Mouse (Mus musculus) intestine, embryonic 14.5 days (tissue): Measurements from ENCODE around the gene Snx29. TPM values are rescaled to one million over a fixed set of nuclear protein-coding genes. Genes with fewer than 3 reads are reported as not detected.
A peak's percentile ranks its signal among the peaks of the same experiment; 100 is the strongest.

Experiments used
- ATAC-seq: fragments of 200-750 bp; cut with Nextera tagmentation; replicated peaks from 2 replicates; pipeline ENCODE4 v1.8.0; 2017; ENCODE audit warnings: low read depth, moderate number of reproducible peaks, moderate TSS enrichment, moderate library complexity; ENCODE audit not compliant: low FRiP score, low TSS enrichment
- DNase-seq: peaks from one replicate; pipeline ENCODE4 v3.0.0-alpha.2; 2018; ENCODE audit warnings: low spot score
- H3K27ac ChIP-seq: fragments of 300-500 bp; sonication (generic); 2 replicates; pipeline ENCODE4 v1.5.1; 2014; ENCODE audit warnings: low read depth, mild to moderate bottlenecking, control low read depth
- H3K27me3 ChIP-seq: fragments of 300-500 bp; sonication (generic); replicated peaks from 2 replicates; pipeline ENCODE4 v1.6.1; 2014; ENCODE audit warnings: low read length, control low read depth; ENCODE audit not compliant: control insufficient read depth, insufficient read depth
- H3K36me3 ChIP-seq: fragments of 300-500 bp; sonication (generic); 2 replicates; pipeline ENCODE4 v1.6.1; 2014; ENCODE audit warnings: low read length, control low read depth; ENCODE audit not compliant: control insufficient read depth, insufficient read depth
- H3K4me1 ChIP-seq: fragments of 300-500 bp; sonication (generic); replicated peaks from 2 replicates; pipeline ENCODE4 v1.6.1; 2014; ENCODE audit warnings: low read length, control low read depth, mixed read lengths; ENCODE audit not compliant: control insufficient read depth, insufficient read depth
- H3K4me2 ChIP-seq: fragments of 300-500 bp; sonication (generic); 2 replicates; pipeline ENCODE4 v1.6.1; 2014; ENCODE audit warnings: low read length
- H3K4me3 ChIP-seq: fragments of 300-500 bp; sonication (generic); 2 replicates; pipeline ENCODE4 v1.5.1; 2014; ENCODE audit warnings: low read depth, low read length, control low read depth, mixed read lengths
- H3K9ac ChIP-seq: fragments of 300-500 bp; sonication (generic); 2 replicates; pipeline ENCODE4 v1.6.1; 2014; ENCODE audit warnings: mild to moderate bottlenecking, low read length
- H3K9me3 ChIP-seq: fragments of 300-500 bp; sonication (generic); 2 replicates; pipeline ENCODE4 v1.6.1; 2016; ENCODE audit warnings: low read length, control low read depth; ENCODE audit not compliant: control insufficient read depth
- WGBS: fragments of 180-500 bp; shearing (Covaris S2); extraction: QIAGEN DNeasy Blood & Tissue Kit; methylation state at CpG from one replicate; pipeline ENCODE4 v1.1.7; 2014; 5-methylcytosine and 5-hydroxymethylcytosine counted together
- polyA plus RNA-seq: library from polyadenylated mRNA; unstranded; fragments of >200 nt; fragmentation: Nextera tagmentation; extraction: Ambion mirVana; gene quantifications from 2 replicates; pipeline ENCODE4 v1.2.1, GENCODE M21; 2014

Snx29 gene
- polyA plus RNA-seq, 1 experiment from 2014 or later: 6.3 TPM

- H3K9ac ChIP-seq: no peak overlapping the region
- H3K9me3 ChIP-seq: no peaks in the 10 kb centered on the region
- no peaks in the 10 kb centered on the region for H3K36me3 ChIP-seq
- DNase-seq (no peak), ATAC-seq (no peak)
- H3K27ac ChIP-seq: no peak overlapping the region
- no peaks in the 10 kb centered on the region for H3K4me1 ChIP-seq
- no peaks in the 10 kb centered on the region for H3K27me3 ChIP-seq
- 96% methylated on average over 2 of the region's 2 CpGs for WGBS
- H3K4me3 ChIP-seq: no peak overlapping the region
- H3K4me2 ChIP-seq: no peak overlapping the region
These were observed 194.0 kb downstream of the Snx29 start for GRCm38 (mm10) chr16:11516681-11517080.

GRCm38 (mm10) chr16:11517385-11517784, 194.7 kb downstream of the Snx29 start:
- no peak overlapping the region for H3K27ac ChIP-seq
- H3K4me1 ChIP-seq: no peaks in the 10 kb centered on the region
- H3K9ac ChIP-seq: no peak overlapping the region
- H3K36me3 ChIP-seq: no peaks in the 10 kb centered on the region
- ATAC-seq: no peak
- DNase-seq: no peak
- no peaks in the 10 kb centered on the region for H3K9me3 ChIP-seq
- no peaks in the 10 kb centered on the region for H3K27me3 ChIP-seq
- no peak overlapping the region for H3K4me3 ChIP-seq
- 96% methylated on average over 6 of the region's 6 CpGs for WGBS
- H3K4me2 ChIP-seq: no peak overlapping the region

GRCm38 (mm10) chr16:11518803-11519498, 196.2 kb downstream of the Snx29 start:
- H3K9ac ChIP-seq: no peak overlapping the region
- ATAC-seq: no peak
- no peak overlapping the region for H3K4me3 ChIP-seq
- H3K4me1 ChIP-seq: no peaks in the 10 kb centered on the region
- no peaks in the 10 kb centered on the region for H3K36me3 ChIP-seq
- no peak overlapping the region for H3K27ac ChIP-seq
- H3K4me2 ChIP-seq: no peak overlapping the region
- WGBS: 70% methylated on average over 12 of the region's 12 CpGs
- no peaks in the 10 kb centered on the region for H3K27me3 ChIP-seq
- no peaks in the 10 kb centered on the region for H3K9me3 ChIP-seq
- DNase-seq: no peak

GRCm38 (mm10) chr16:11526104-11526786, 203.5 kb downstream of the Snx29 start:
- no peak for DNase-seq
- Histone ChIP-seq H3K4me1 (no peaks in the 10 kb centered on the region), H3K9me3 (no peaks in the 10 kb centered on the region), H3K9ac (no peak overlapping the region), H3K4me3 (no peak overlapping the region), H3K36me3 (no peaks in the 10 kb centered on the region), H3K27me3 (no peaks in the 10 kb centered on the region), H3K4me2 (no peak overlapping the region), H3K27ac (no peak overlapping the region)
- 0 out of 2 replicates have a peak, but pooled peaks have one; percentile 43 for ATAC-seq
- 72% methylated on average over 10 of the region's 10 CpGs for WGBS

GRCm38 (mm10) chr16:11526996-11527395, 204.3 kb downstream of the Snx29 start:
- DNase-seq: no peak
- no peaks in the 10 kb centered on the region for H3K36me3 ChIP-seq
- no peak overlapping the region for H3K27ac ChIP-seq
- H3K4me1 ChIP-seq: no peaks in the 10 kb centered on the region
- H3K9ac ChIP-seq: no peak overlapping the region
- no peak overlapping the region for H3K4me2 ChIP-seq
- no peaks in the 10 kb centered on the region for H3K9me3 ChIP-seq
- WGBS: 79% methylated on average over 10 of the region's 10 CpGs
- no peak for ATAC-seq
- no peaks in the 10 kb centered on the region for H3K27me3 ChIP-seq
- H3K4me3 ChIP-seq: no peak overlapping the region

- Histone ChIP-seq H3K27ac (no peak overlapping the region), H3K4me3 (no peak overlapping the region), H3K36me3 (no peaks in the 10 kb centered on the region), H3K4me1 (no peaks in the 10 kb centered on the region), H3K4me2 (no peak overlapping the region), H3K9ac (no peak overlapping the region), H3K27me3 (no peaks in the 10 kb centered on the region), H3K9me3 (no peaks in the 10 kb centered on the region)
- WGBS: 58% methylated on average over 13 of the region's 13 CpGs
- no peak for ATAC-seq
- DNase-seq: no peak
These were observed 207.9 kb downstream of the Snx29 start for GRCm38 (mm10) chr16:11530466-11531194.

GRCm38 (mm10) chr16:11531441-11531840, 208.7 kb downstream of the Snx29 start:
- DNase-seq (no peak), ATAC-seq (no peak)
- H3K4me2 ChIP-seq: no peak overlapping the region
- H3K9ac ChIP-seq: no peak overlapping the region
- no peak overlapping the region for H3K27ac ChIP-seq
- no peaks in the 10 kb centered on the region for H3K27me3 ChIP-seq
- H3K9me3 ChIP-seq: no peaks in the 10 kb centered on the region
- no peak overlapping the region for H3K4me3 ChIP-seq
- 80% methylated on average over 7 of the region's 7 CpGs for WGBS
- H3K4me1 ChIP-seq: no peaks in the 10 kb centered on the region
- no peaks in the 10 kb centered on the region for H3K36me3 ChIP-seq

- Histone ChIP-seq H3K9ac (no peak overlapping the region), H3K27ac (no peak overlapping the region), H3K9me3 (no peaks in the 10 kb centered on the region), H3K4me1 (no peaks in the 10 kb centered on the region), H3K36me3 (no peaks in the 10 kb centered on the region), H3K4me3 (no peak overlapping the region), H3K4me2 (no peak overlapping the region), H3K27me3 (no peaks in the 10 kb centered on the region)
- ATAC-seq (no peak; the same call in 1 of the 2 replicates), DNase-seq (no peak)
- 58% methylated on average over 8 of the region's 8 CpGs for WGBS
These were observed 209.9 kb downstream of the Snx29 start for GRCm38 (mm10) chr16:11532592-11532991.
